Mouse (Mus musculus) ovary, postnatal 36 days (tissue): Measurements from ENCODE around the gene Zmynd10.

Experiments
- DNase-seq: peaks from one replicate; pipeline ENCODE4 v3.0.0; 2022; ENCODE audit warnings: low spot score, mixed read lengths

Gene Zmynd10

GRCm38 (mm10) chr9:107580501-107581317 lies 33.6 kb downstream of the Zmynd10 start, which contains the start of gene Hyal3:
Hyal3 (plus strand) TSS chr9:107580818.
- peak; percentile 86 for DNase-seq

- no peak for DNase-seq
Measured at GRCm38 (mm10) chr9:107581584-107581983, 34.5 kb downstream of the Zmynd10 start.

- DNase-seq, result no peak
Measured at GRCm38 (mm10) chr9:107582509-107583062, 35.5 kb downstream of the Zmynd10 start.

- DNase-seq, result no peak
Measured at GRCm38 (mm10) chr9:107583174-107583573, 36.1 kb downstream of the Zmynd10 start.

GRCm38 (mm10) chr9:107586504-107586903 lies 39.4 kb downstream of the Zmynd10 start:
- DNase-seq, result no peak

- DNase-seq, result peak; percentile 92
Measured at GRCm38 (mm10) chr9:107586974-107587832, 40.1 kb downstream of the Zmynd10 start, which contains the start of gene Ifrd2. Ifrd2 (plus strand) TSS chr9:107587642.

GRCm38 (mm10) chr9:107587833-107588639 lies 40.9 kb downstream of the Zmynd10 start:
- DNase-seq, result no peak

- DNase-seq, result no peak
Measured at GRCm38 (mm10) chr9:107590058-107590772, 43.1 kb downstream of the Zmynd10 start.

GRCm38 (mm10) chr9:107590773-107591060 lies 43.6 kb downstream of the Zmynd10 start:
- DNase-seq, result no peak

GRCm38 (mm10) chr9:107593101-107593976 lies 46.2 kb downstream of the Zmynd10 start:
- DNase-seq, result no peak

- DNase-seq, result no peak
Measured at GRCm38 (mm10) chr9:107594281-107595062, 47.4 kb downstream of the Zmynd10 start.

GRCm38 (mm10) chr9:107596619-107597569 lies 49.8 kb downstream of the Zmynd10 start:
- no peak for DNase-seq

- DNase-seq, result no peak
Measured at GRCm38 (mm10) chr9:107598385-107598784, 51.3 kb downstream of the Zmynd10 start.

GRCm38 (mm10) chr9:107599433-107599832 lies 52.3 kb downstream of the Zmynd10 start:
- DNase-seq, result no peak

GRCm38 (mm10) chr9:107599842-107600241 lies 52.7 kb downstream of the Zmynd10 start:
- DNase-seq, result no peak

- DNase-seq, result no peak
Measured at GRCm38 (mm10) chr9:107600745-107601144, 53.6 kb downstream of the Zmynd10 start.
